Mouse (Mus musculus) heart, embryonic 16.5 days (tissue): Measurements from ENCODE around the gene Camk1d. TPM values are rescaled to one million over a fixed set of nuclear protein-coding genes. Genes with fewer than 3 reads are reported as not detected.

Source experiments
- ATAC-seq: fragments of 200-750 bp; cut with Nextera tagmentation; replicated peaks from 2 replicates; pipeline ENCODE4 v1.8.0; 2017; ENCODE audit warnings: moderate number of reproducible peaks; ENCODE audit not compliant: insufficient read depth, low FRiP score; ENCODE audit errors: extremely low read depth
- H3K27ac ChIP-seq: fragments of 300-500 bp; sonication (generic); 2 replicates; pipeline ENCODE4 v1.5.1; 2014; ENCODE audit warnings: mild to moderate bottlenecking, low read length, control low read depth, moderate library complexity
- H3K27me3 ChIP-seq: fragments of 300-500 bp; sonication (generic); 2 replicates; pipeline ENCODE4 v1.6.1; 2014; ENCODE audit warnings: low read length, mixed read lengths; ENCODE audit not compliant: control insufficient read depth, insufficient read depth
- H3K36me3 ChIP-seq: fragments of 300-500 bp; sonication (generic); 2 replicates; pipeline ENCODE4 v1.6.1; 2014; ENCODE audit not compliant: control insufficient read depth, insufficient read depth
- H3K4me1 ChIP-seq: fragments of 300-500 bp; sonication (generic); 2 replicates; pipeline ENCODE4 v1.6.1; 2014; ENCODE audit warnings: low read length, mixed read lengths; ENCODE audit not compliant: control insufficient read depth, insufficient read depth
- H3K4me2 ChIP-seq: fragments of 300-500 bp; sonication (generic); 2 replicates; pipeline ENCODE4 v1.6.1; 2014; ENCODE audit warnings: low read depth, mild to moderate bottlenecking, control low read depth, low read length
- H3K4me3 ChIP-seq: fragments of 300-500 bp; sonication (generic); 2 replicates; pipeline ENCODE4 v1.5.1; 2014; ENCODE audit warnings: mild to moderate bottlenecking, control low read depth, low read length
- H3K9ac ChIP-seq: fragments of 300-500 bp; sonication (generic); 2 replicates; pipeline ENCODE4 v1.6.1; 2014; ENCODE audit warnings: low read length, control low read depth
- H3K9me3 ChIP-seq: fragments of 300-500 bp; sonication (generic); replicated peaks from 2 replicates; pipeline ENCODE4 v1.6.1; 2016; ENCODE audit warnings: low read length; ENCODE audit not compliant: control insufficient read depth
- WGBS: fragments of 180-500 bp; shearing (Covaris S2); extraction: QIAGEN DNeasy Blood & Tissue Kit; methylation state at CpG from one replicate; pipeline ENCODE4 v1.1.7; 2014; 5-methylcytosine and 5-hydroxymethylcytosine counted together
- polyA plus RNA-seq: library from polyadenylated mRNA; unstranded; fragments of >200 nt; fragmentation: Nextera tagmentation; extraction: Ambion mirVana; gene quantifications from 2 replicates; pipeline ENCODE4 v1.2.1, GENCODE M21; 2015

Camk1d gene
- polyA plus RNA-seq, 1 experiment from 2014 or later: 5.9 TPM

GRCm38 (mm10) chr2:5675431-5676142 lies 38.7 kb downstream of the Camk1d start:
- Histone ChIP-seq H3K4me2 (no peak overlapping the region), H3K36me3 (no peaks in the 10 kb centered on the region), H3K9me3 (no peaks in the 10 kb centered on the region), H3K9ac (no peak overlapping the region), H3K4me1 (0 out of 2 replicates have a peak, but pooled peaks cover 4% of the 10 kb centered on the region), H3K4me3 (no peak overlapping the region), H3K27ac (no peak overlapping the region), H3K27me3 (no peaks in the 10 kb centered on the region)
- WGBS: 74% methylated on average over 12 of the region's 12 CpGs
- no peak for ATAC-seq

GRCm38 (mm10) chr2:5674512-5674911 lies 39.8 kb downstream of the Camk1d start:
- no peak overlapping the region for H3K4me3 ChIP-seq
- ATAC-seq: no peak
- H3K9me3 ChIP-seq: no peaks in the 10 kb centered on the region
- H3K9ac ChIP-seq: no peak overlapping the region
- H3K36me3 ChIP-seq: no peaks in the 10 kb centered on the region
- 84% methylated on average over 9 of the region's 9 CpGs for WGBS
- H3K4me2 ChIP-seq: no peak overlapping the region
- 0 out of 2 replicates have a peak, but pooled peaks cover 4% of the 10 kb centered on the region for H3K4me1 ChIP-seq
- H3K27me3 ChIP-seq: no peaks in the 10 kb centered on the region
- no peak overlapping the region for H3K27ac ChIP-seq

GRCm38 (mm10) chr2:5673816-5674215 lies 40.5 kb downstream of the Camk1d start:
- Histone ChIP-seq H3K9me3 (no peaks in the 10 kb centered on the region), H3K27ac (no peak overlapping the region), H3K9ac (no peak overlapping the region), H3K4me1 (0 out of 2 replicates have a peak, but pooled peaks cover 4% of the 10 kb centered on the region), H3K4me3 (no peak overlapping the region), H3K36me3 (no peaks in the 10 kb centered on the region), H3K4me2 (no peak overlapping the region), H3K27me3 (no peaks in the 10 kb centered on the region)
- WGBS: 77% methylated on average over 6 of the region's 6 CpGs
- no peak for ATAC-seq

GRCm38 (mm10) chr2:5672906-5673589 lies 41.3 kb downstream of the Camk1d start:
- 60% methylated on average over 7 of the region's 7 CpGs for WGBS
- ATAC-seq: no peak
- H3K27ac ChIP-seq: peak overlapping the region; percentile 6; the same call in 1 of the 2 replicates

GRCm38 (mm10) chr2:5670146-5670545 lies 44.2 kb downstream of the Camk1d start:
- no peaks in the 10 kb centered on the region for H3K9me3 ChIP-seq
- no peak for ATAC-seq
- H3K9ac ChIP-seq: no peak overlapping the region
- H3K27ac ChIP-seq: no peak overlapping the region
- H3K27me3 ChIP-seq: no peaks in the 10 kb centered on the region
- H3K4me2 ChIP-seq: no peak overlapping the region
- H3K4me3 ChIP-seq: no peak overlapping the region
- no peaks in the 10 kb centered on the region for H3K36me3 ChIP-seq
- no peaks in the 10 kb centered on the region for H3K4me1 ChIP-seq
- 87% methylated on average over 10 of the region's 10 CpGs for WGBS

More at GRCm38 (mm10) chr2:5672906-5673589, 41.3 kb downstream of the Camk1d start:
- Histone ChIP-seq H3K27me3 (no peaks in the 10 kb centered on the region), H3K9ac (no peak overlapping the region), H3K4me1 (0 out of 2 replicates have a peak, but pooled peaks cover 4% of the 10 kb centered on the region), H3K36me3 (no peaks in the 10 kb centered on the region), H3K4me2 (no peak overlapping the region), H3K9me3 (no peaks in the 10 kb centered on the region), H3K4me3 (no peak overlapping the region)

GRCm38 (mm10) chr2:5669498-5670040 lies 44.7 kb downstream of the Camk1d start:
- no peak overlapping the region for H3K9ac ChIP-seq
- ATAC-seq: no peak
- 82% methylated on average over 15 of the region's 15 CpGs for WGBS
- no peak overlapping the region for H3K4me3 ChIP-seq
- H3K27ac ChIP-seq: no peak overlapping the region
- no peaks in the 10 kb centered on the region for H3K27me3 ChIP-seq
- no peak overlapping the region for H3K4me2 ChIP-seq
- no peaks in the 10 kb centered on the region for H3K36me3 ChIP-seq
- H3K4me1 ChIP-seq: no peaks in the 10 kb centered on the region
- no peaks in the 10 kb centered on the region for H3K9me3 ChIP-seq

GRCm38 (mm10) chr2:5668940-5669339 lies 45.4 kb downstream of the Camk1d start:
- Histone ChIP-seq H3K27me3 (no peaks in the 10 kb centered on the region), H3K4me2 (no peak overlapping the region), H3K4me1 (no peaks in the 10 kb centered on the region), H3K36me3 (no peaks in the 10 kb centered on the region), H3K4me3 (no peak overlapping the region), H3K9me3 (no peaks in the 10 kb centered on the region), H3K27ac (no peak overlapping the region), H3K9ac (no peak overlapping the region)
- ATAC-seq: no peak
- whole genome bisulfite sequencing: 84% methylated on average over 4 of the region's 4 CpGs

- H3K27me3 ChIP-seq: no peaks in the 10 kb centered on the region
- H3K27ac ChIP-seq: no peak overlapping the region
- no peak for ATAC-seq
- no peak overlapping the region for H3K9ac ChIP-seq
- WGBS: 91% methylated on average over 9 of the region's 9 CpGs
- no peaks in the 10 kb centered on the region for H3K36me3 ChIP-seq
- H3K9me3 ChIP-seq: no peaks in the 10 kb centered on the region
- no peaks in the 10 kb centered on the region for H3K4me1 ChIP-seq
- no peak overlapping the region for H3K4me3 ChIP-seq
- no peak overlapping the region for H3K4me2 ChIP-seq
These were observed 50.8 kb downstream of the Camk1d start for GRCm38 (mm10) chr2:5663499-5663898.

- no peak overlapping the region for H3K27ac ChIP-seq
- H3K4me2 ChIP-seq: no peak overlapping the region
- H3K27me3 ChIP-seq: no peaks in the 10 kb centered on the region
- ATAC-seq: no peak
- 66% methylated on average over 5 of the region's 5 CpGs for WGBS
- no peak overlapping the region for H3K9ac ChIP-seq
- no peaks in the 10 kb centered on the region for H3K9me3 ChIP-seq
- H3K36me3 ChIP-seq: no peaks in the 10 kb centered on the region
- H3K4me1 ChIP-seq: no peaks in the 10 kb centered on the region
- H3K4me3 ChIP-seq: no peak overlapping the region
These were observed 52.4 kb downstream of the Camk1d start for GRCm38 (mm10) chr2:5661946-5662345.
